Mouse (Mus musculus) hindbrain, embryonic 11.5 days (tissue): ENCODE measurements around the gene Sit1. TPM values are rescaled to one million over a fixed set of nuclear protein-coding genes. Genes with fewer than 3 reads are reported as not detected.

ENCODE experiments used
- ATAC-seq: fragments of 200-750 bp; cut with Nextera tagmentation; 2 replicates; pipeline ENCODE4 v1.8.0; 2017; ENCODE audit warnings: mild to moderate bottlenecking, moderate TSS enrichment, moderate library complexity; ENCODE audit not compliant: low FRiP score
- DNase-seq: peaks from one replicate; pipeline ENCODE4 v3.0.0-alpha.2; 2015; ENCODE audit warnings: low spot score
- H3K27ac ChIP-seq: fragments of 300-500 bp; sonication (generic); 2 replicates; pipeline ENCODE4 v1.5.1; 2014; ENCODE audit warnings: mild to moderate bottlenecking, low read depth, low read length
- H3K27me3 ChIP-seq: fragments of 300-500 bp; sonication (generic); 2 replicates; pipeline ENCODE4 v1.6.1; 2014; ENCODE audit warnings: mild to moderate bottlenecking, low read length, moderate library complexity, mixed read lengths; ENCODE audit not compliant: control insufficient read depth, insufficient read depth
- H3K36me3 ChIP-seq: fragments of 300-500 bp; sonication (generic); 2 replicates; pipeline ENCODE4 v1.6.1; 2014; ENCODE audit warnings: mild to moderate bottlenecking, low read length, moderate library complexity, mixed read lengths; ENCODE audit not compliant: control insufficient read depth, insufficient read depth
- H3K4me1 ChIP-seq: fragments of 300-500 bp; sonication (generic); replicated peaks from 2 replicates; pipeline ENCODE4 v1.6.1; 2014; ENCODE audit warnings: low read length, mixed read lengths; ENCODE audit not compliant: control insufficient read depth, insufficient read depth
- H3K4me2 ChIP-seq: fragments of 300-500 bp; sonication (generic); replicated peaks from 2 replicates; pipeline ENCODE4 v1.6.1; 2014; ENCODE audit warnings: mild to moderate bottlenecking, low read depth, low read length
- H3K4me3 ChIP-seq: fragments of 300-500 bp; sonication (generic); 2 replicates; pipeline ENCODE4 v1.5.1; 2014; ENCODE audit warnings: low read depth, low read length
- H3K9ac ChIP-seq: fragments of 300-500 bp; sonication (generic); 2 replicates; pipeline ENCODE4 v1.6.1; 2014; ENCODE audit warnings: low read depth, low read length
- H3K9me3 ChIP-seq: fragments of 300-500 bp; sonication (generic); 2 replicates; pipeline ENCODE4 v1.6.1; 2016; ENCODE audit warnings: low read length; ENCODE audit not compliant: control insufficient read depth
- WGBS: fragments of 180-500 bp; shearing (Covaris S2); extraction: QIAGEN DNeasy Blood & Tissue Kit; methylation state at CpG from one replicate; pipeline ENCODE4 v1.1.7; 2014; 5-methylcytosine and 5-hydroxymethylcytosine counted together
- polyA plus RNA-seq: library from polyadenylated mRNA; unstranded; fragments of >200 nt; fragmentation: Nextera tagmentation; extraction: Ambion mirVana; gene quantifications from 2 replicates; pipeline ENCODE4 v1.2.1, GENCODE M21; 2014

Sit1 gene
- polyA plus RNA-seq = not detected in 2 replicates

GRCm38 (mm10) chr4:43483535-43484091 lies at the start of gene Sit1:
Gene Sit1 (minus strand): TSS chr4:43483734.
- Histone ChIP-seq H3K27ac (no peak within 1 kb of the TSS), H3K36me3 (no peaks in the 10 kb centered on the region), H3K4me1 (no peaks in the 10 kb centered on the region), H3K27me3 (no peaks in the 10 kb centered on the region), H3K9ac (no peak within 1 kb of the TSS), H3K9me3 (no peaks in the 10 kb centered on the region), H3K4me2 (no peak within 1 kb of the TSS), H3K4me3 (no peak within 1 kb of the TSS)
- DNase-seq (no peak), ATAC-seq (no peak)
- WGBS = 60% methylated on average over 12 of the region's 12 CpGs

GRCm38 (mm10) chr4:43533270-43533669 lies 49.7 kb upstream of the Sit1 start:
- 90% methylated on average over 9 of the region's 9 CpGs for WGBS
- Histone ChIP-seq H3K27me3 (no peaks in the 10 kb centered on the region), H3K4me3 (no peak overlapping the region), H3K9me3 (no peaks in the 10 kb centered on the region), H3K36me3 (peaks cover 25% of the 10 kb centered on the region), H3K4me2 (no peak overlapping the region), H3K9ac (no peak overlapping the region), H3K27ac (no peak overlapping the region), H3K4me1 (no peaks in the 10 kb centered on the region)
- ATAC-seq = no peak
- no peak for DNase-seq

- Histone ChIP-seq H3K9ac (no peak overlapping the region), H3K36me3 (peaks cover 11% of the 10 kb centered on the region), H3K27me3 (peaks cover 3% of the 10 kb centered on the region; the same call in 1 of the 2 replicates), H3K4me2 (no peak overlapping the region), H3K9me3 (no peaks in the 10 kb centered on the region), H3K4me1 (no peaks in the 10 kb centered on the region), H3K27ac (no peak overlapping the region), H3K4me3 (no peak overlapping the region)
- ATAC-seq (no peak), DNase-seq (peak; percentile 79)
- 31% methylated on average over 7 of the region's 7 CpGs for WGBS
Measured at GRCm38 (mm10) chr4:43530581-43530980, 47.0 kb upstream of the Sit1 start.

- DNase-seq (no peak), ATAC-seq (no peak)
- WGBS = 86% methylated on average over 8 of the region's 8 CpGs
- H3K4me1 ChIP-seq = no peaks in the 10 kb centered on the region
- peaks cover 7% of the 10 kb centered on the region for H3K27me3 ChIP-seq
- H3K4me2 ChIP-seq = no peak overlapping the region
- no peak overlapping the region for H3K4me3 ChIP-seq
- H3K36me3 ChIP-seq = peaks cover 11% of the 10 kb centered on the region; the same call in 1 of the 2 replicates
- H3K27ac ChIP-seq = no peak overlapping the region
- no peak overlapping the region for H3K9ac ChIP-seq
- H3K9me3 ChIP-seq = no peaks in the 10 kb centered on the region
Measured at GRCm38 (mm10) chr4:43530081-43530501, 46.6 kb upstream of the Sit1 start.

- ATAC-seq = no peak
- Histone ChIP-seq H3K4me1 (peaks cover 6% of the 10 kb centered on the region), H3K9ac (no peak overlapping the region), H3K36me3 (peaks cover 6% of the 10 kb centered on the region; the same call in 1 of the 2 replicates), H3K27me3 (peaks cover 18% of the 10 kb centered on the region), H3K9me3 (no peaks in the 10 kb centered on the region), H3K27ac (no peak overlapping the region), H3K4me2 (no peak overlapping the region), H3K4me3 (no peak overlapping the region)
- WGBS = 78% methylated on average over 9 of the region's 9 CpGs
- DNase-seq = no peak
Measured at GRCm38 (mm10) chr4:43528487-43528886, 45.0 kb upstream of the Sit1 start.

- Histone ChIP-seq H3K4me3 (no peak overlapping the region), H3K27me3 (peaks cover 24% of the 10 kb centered on the region), H3K9ac (no peak overlapping the region), H3K9me3 (no peaks in the 10 kb centered on the region), H3K4me1 (peaks cover 8% of the 10 kb centered on the region), H3K4me2 (no peak overlapping the region), H3K27ac (no peak overlapping the region), H3K36me3 (peaks cover 5% of the 10 kb centered on the region; the same call in 1 of the 2 replicates)
- ATAC-seq (no peak), DNase-seq (peak; percentile 37)
- WGBS = 66% methylated on average over 5 of the region's 5 CpGs
Measured at GRCm38 (mm10) chr4:43527880-43528279, 44.3 kb upstream of the Sit1 start.

GRCm38 (mm10) chr4:43519956-43520355 lies 36.4 kb upstream of the Sit1 start:
- Histone ChIP-seq H3K4me2 (0 out of 2 replicates have a peak overlapping the region, but pooled peaks have one; percentile 20), H3K9me3 (no peaks in the 10 kb centered on the region), H3K4me3 (no peak overlapping the region), H3K4me1 (peaks cover 12% of the 10 kb centered on the region), H3K9ac (no peak overlapping the region), H3K27ac (no peak overlapping the region), H3K27me3 (peaks cover 30% of the 10 kb centered on the region), H3K36me3 (no peaks in the 10 kb centered on the region)
- ATAC-seq (peak; percentile 50; the same call in 1 of the 2 replicates), DNase-seq (peak; percentile 94)
- 15% methylated on average over 6 of the region's 6 CpGs for WGBS

- no peak for DNase-seq
- peaks cover 12% of the 10 kb centered on the region for H3K4me1 ChIP-seq
Measured at GRCm38 (mm10) chr4:43519551-43519950, 36.0 kb upstream of the Sit1 start.

More at GRCm38 (mm10) chr4:43519551-43519950, 36.0 kb upstream of the Sit1 start:
- Histone ChIP-seq H3K4me2 (0 out of 2 replicates have a peak overlapping the region, but pooled peaks have one; percentile 20), H3K36me3 (no peaks in the 10 kb centered on the region), H3K9me3 (no peaks in the 10 kb centered on the region), H3K9ac (no peak overlapping the region), H3K27me3 (peaks cover 26% of the 10 kb centered on the region), H3K4me3 (no peak overlapping the region), H3K27ac (no peak overlapping the region)
- WGBS = 11% methylated on average over 10 of the region's 10 CpGs
- no peak for ATAC-seq
